Mouse (Mus musculus) layer of hippocampus, postnatal 25 days (tissue): ENCODE results near the gene Bub1b. TPM values are rescaled to one million over a fixed set of nuclear protein-coding genes. Genes with fewer than 3 reads are reported as not detected.
"Not testable (repeated sequence)": the region's sequence is repeated elsewhere in the genome, so short reads cannot be mapped to it uniquely, and the experiment has no call there.

Experiments used
- DNase-seq, 2 experiments: peaks; one replicate each; pipeline ENCODE4 v3.0.0; 2022; ENCODE audit warnings: mixed read lengths in 2 of 2, low spot score in 1 of 2; ENCODE audit errors: extremely low spot score in 1 of 2
- total RNA-seq, 2 experiments: library from RNA; stranded (reverse); gene quantifications; 2 replicates each; pipeline ENCODE4 v1.2.3; 2021

Bub1b gene
- total RNA-seq, result 1 to 10 TPM; 2.0 to 2.4 TPM

DNA sequence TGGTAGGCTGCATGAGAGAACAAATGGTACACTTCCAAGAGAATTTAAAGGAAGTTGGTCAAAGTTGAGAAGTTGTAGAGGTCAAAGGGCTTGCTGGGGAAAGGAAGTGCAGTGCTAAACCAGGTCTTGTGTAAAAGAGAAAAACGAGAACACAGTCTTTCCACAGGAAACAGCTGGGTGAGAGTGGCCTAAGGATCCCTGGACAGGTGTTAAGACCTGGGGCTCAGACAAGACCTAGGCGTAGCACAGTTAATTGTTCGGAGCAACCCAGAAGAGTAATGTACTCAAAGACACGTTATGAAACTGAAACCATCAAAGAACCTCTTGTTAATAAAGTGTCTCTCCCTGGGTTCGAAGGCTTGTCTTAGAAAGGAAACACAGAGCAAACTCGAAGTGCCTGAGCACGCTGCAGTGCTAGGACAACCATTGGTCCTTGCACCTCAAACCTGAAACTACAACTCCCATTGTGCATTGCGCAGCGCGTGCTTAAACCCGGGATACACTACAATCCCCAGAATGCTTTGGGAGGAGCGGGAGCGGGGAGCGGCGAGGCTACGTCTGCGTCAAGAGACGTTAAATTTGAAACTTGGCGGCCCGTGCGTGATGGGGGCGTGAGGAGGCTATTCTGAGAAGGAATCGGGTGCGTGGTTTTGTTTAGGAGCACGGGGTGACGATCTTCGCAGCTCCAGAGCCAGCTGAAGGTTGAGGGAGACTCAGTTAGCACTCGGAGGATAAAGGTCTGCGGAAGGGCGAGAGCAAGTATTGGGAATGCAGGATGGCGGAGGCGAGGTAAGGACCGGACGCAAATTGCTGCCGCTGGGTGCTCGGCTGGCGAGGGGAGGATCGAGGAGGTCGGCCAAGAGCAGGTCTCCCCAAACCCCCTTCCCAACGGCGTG lies at the start of gene Bub1b:
Bub1b (plus strand) TSS at position 539 of the 896 bp plus-strand sequence.
- DNase-seq, result peak; percentile 60 to 78

DNA sequence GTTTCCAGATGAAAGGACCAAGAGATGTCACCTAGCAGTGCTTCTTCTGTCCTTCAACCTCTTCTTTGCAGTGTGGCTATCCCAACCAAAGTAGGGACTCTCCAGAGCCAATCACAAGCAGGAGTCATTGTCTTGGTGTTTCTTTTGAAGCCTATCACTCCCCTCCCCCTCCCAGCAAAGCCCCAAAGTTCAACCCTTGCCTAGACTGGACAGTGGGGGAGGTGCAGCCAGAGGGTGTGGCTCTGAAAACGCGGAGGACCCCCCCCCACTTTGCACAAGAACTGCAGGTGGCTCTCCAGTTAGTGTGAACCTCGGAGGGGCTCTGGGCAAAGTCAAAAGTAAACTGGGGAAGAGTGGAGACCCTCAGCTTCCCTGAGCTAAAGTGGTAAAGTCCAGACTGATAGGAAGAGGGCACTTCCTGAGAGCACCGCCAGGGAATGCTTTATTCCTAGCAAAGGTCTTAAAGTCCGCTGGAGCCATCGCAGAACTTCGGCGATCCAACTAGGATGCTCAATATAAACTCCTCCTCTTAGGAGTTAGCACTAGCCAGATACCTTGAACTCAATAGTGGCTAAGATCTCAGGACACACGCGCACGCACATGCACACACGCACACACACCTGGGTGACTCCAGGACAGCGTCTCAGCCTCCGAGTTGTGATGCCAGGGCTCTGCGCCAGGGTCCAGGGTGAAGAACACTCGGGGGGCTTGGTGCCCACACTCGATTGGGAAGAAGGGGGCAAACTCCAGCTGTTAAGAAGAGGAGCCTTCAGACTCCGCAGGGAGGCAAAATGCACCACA lies 49.4 kb upstream of the Bub1b start:
- no peak for DNase-seq

DNA sequence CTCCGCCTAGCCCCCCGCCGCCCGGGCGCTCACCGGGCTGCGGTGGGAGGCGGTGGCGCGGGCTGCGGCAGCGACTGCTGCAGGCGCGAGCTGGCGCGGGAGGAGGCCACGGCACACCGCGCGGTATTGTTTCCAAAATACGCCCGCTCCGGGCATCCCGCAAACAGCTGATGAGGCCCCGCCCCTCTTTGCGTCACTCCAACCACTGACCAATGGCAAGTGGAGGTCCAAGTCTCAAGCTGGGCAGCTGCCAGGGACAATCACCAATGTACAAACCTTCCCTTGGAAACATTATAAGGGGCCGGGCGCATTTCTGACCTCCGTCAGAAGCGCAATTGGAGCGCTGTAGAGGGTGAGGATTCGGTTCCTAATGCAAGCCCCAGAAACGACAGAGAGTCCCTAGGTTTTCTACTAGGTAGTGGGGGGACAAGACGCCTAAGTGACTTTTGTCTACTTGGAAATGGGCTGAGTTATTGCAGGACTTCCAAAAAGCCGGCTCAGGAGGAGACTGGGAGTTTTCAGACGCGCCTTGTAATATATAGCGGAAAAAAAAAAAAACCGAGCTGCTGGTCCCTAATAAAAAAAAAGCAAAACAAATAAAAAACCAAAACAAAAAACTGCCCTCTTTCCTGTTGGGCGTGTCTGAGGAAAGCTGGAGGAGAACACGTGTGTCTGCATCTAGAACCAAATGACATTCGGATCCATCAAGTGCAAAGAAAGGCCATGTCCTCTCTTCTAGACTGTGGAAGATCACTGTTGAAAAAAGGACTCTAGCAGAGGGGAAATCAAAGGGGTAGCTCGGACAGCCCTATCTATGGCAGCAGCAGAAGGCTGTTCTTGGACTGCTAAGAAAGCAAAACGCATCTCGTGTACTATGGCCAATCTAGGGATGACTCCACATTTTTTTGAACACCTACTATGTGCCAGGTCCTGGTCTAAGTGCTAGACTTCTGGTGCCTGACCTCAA lies 48.2 kb upstream of the Bub1b start, which contains the start of gene Bmf:
Bmf (minus strand) TSS at position 181 of the 967 bp plus-strand sequence.
- peak; percentile 75 to 91 for DNase-seq

DNA sequence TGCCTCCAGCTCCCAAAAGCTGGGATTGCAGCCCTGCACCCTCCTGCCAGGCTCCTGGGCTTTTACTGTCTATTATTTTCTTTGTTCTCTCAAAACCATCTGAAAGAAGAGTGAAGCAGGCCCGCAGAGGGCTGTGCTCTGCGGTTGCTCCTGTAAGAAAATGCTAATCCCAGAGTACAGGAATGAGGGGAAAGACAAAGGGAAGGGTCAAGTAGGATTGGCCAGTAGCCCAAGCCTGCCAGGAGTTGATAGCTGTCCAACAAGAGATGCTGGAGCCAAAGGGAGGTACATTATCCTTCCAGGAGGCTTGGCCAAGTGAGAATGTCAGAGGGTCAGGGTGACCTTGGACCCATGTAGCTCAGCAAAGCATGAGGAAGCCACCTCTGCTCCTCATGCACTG lies 46.4 kb upstream of the Bub1b start:
- DNase-seq, result no peak

DNA sequence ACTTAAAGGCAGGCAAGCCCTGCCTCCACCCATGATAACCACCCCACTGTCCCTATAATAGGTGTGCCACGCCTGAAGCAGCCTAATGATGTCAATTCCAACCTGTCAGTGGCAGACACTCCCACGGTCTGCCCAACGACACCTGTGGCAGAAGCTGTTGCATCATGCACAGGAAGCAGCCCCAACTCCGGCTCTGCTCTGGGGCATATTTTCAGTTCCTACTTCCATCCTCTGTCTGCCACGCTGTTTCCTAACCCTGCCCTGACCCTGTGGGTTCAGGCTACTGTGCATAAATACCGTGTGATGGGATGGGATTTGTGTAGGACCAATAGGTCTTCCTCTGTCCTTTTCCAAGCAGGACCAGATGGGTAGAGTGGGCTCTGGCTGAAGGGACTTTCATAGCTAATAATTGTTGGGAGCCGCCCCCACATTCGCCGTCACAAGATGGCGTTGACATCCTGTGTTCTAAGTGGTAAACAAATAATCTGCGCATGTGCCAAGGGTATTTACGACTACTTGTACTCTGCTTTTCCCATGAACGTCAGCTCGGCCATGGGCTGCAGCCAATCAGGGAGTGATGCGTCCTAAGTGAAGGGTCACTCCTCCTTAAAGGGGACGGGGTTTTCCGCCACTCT lies 43.5 kb upstream of the Bub1b start:
- DNase-seq, result not testable (repeated sequence)

DNA sequence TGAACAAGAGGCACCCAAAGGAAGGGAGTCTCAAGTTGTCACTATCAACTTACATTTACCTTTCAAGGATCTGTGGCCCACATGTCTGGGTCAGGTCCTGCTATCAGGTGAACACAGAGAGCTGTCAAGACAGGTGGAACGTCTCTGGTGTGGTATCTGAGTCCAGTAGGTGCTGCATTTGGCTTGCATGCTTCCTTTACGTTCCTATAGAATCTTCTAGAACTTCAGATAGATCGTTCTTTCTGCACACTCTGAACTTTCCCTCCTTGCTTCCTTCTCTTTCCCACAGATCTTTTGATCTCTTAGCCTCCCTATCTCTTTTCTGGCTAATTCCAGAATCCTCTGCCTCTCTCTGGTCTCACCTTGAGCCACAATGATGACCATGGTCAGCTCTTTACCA lies 39.6 kb upstream of the Bub1b start:
- no peak for DNase-seq

DNA sequence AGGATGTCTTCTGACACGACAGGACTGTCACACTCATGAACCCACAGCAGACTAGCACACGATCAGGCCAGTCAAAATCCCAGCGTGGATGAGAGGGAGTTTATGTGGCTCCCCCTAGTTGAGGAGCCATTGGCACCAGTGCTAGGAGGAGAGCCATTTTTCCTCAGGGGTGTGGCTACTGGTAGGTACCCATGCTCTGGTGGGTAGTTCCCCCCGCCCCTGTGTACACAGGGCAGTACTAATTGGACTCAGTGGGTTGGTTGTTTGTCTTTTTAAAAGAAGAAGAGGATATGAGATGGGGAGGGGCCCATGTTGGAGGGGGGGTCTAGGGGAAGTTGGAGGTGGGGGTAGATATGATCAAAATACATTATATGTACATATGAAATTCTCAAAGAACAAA lies 36.0 kb upstream of the Bub1b start:
- DNase-seq, result no peak

DNA sequence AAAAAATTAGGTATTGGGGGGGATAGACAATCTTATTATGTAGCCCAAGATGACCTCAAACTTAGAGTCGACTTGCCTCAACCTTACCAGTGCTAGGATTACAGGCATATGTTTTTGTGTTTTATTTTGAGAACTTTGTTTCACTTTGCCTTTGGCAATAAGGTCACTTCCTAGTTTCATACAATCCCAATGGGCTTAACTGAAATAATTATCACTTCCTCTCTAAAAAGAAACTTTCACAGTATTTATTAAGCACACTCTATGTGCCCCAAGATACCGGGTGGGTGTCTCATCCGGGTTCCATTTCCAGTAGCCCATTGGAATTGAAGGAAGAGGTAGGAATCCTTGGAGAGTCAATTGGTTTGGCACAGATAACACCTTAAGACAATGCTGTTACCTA lies 35.6 kb upstream of the Bub1b start:
- DNase-seq, result no peak

DNA sequence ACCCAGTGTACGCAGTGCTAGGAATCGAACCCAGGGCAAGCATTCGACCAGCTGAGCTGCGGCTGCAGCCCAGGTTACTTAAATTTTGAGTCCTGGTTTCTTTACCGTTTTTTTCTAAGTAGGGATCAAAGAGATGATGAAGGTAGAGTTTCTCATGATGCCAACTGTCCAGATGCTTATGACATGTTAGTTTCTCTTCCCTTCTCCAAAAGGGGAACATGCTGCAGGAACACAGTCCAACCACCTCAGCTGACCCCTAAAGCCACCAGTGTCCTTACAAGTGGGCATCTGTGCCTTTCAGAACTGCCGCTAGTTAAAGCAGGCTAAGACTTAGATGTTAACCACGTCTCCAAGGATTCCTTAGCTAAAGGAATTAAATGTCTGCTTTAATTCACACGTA lies 30.8 kb upstream of the Bub1b start:
- no peak for DNase-seq

DNA sequence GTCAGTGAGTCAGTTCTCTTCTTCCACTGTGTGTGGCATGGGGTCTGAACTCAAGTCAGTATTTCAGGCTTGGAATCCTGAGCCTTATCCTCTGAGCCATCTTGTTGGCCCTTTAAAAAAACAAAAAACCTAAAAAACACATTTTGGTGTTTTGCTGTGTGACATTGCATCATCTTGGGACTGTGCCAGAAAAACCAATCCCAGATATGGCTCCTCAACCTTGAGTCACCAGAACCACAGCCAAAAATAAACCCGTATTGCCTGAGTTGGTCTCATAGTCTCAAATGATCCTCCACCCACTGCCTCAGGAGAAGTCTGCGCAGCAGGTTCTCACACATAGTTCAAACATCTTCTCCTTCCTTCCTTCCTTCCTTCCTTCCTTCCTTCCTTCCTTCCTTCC lies 27.1 kb upstream of the Bub1b start:
- DNase-seq, result no peak

DNA sequence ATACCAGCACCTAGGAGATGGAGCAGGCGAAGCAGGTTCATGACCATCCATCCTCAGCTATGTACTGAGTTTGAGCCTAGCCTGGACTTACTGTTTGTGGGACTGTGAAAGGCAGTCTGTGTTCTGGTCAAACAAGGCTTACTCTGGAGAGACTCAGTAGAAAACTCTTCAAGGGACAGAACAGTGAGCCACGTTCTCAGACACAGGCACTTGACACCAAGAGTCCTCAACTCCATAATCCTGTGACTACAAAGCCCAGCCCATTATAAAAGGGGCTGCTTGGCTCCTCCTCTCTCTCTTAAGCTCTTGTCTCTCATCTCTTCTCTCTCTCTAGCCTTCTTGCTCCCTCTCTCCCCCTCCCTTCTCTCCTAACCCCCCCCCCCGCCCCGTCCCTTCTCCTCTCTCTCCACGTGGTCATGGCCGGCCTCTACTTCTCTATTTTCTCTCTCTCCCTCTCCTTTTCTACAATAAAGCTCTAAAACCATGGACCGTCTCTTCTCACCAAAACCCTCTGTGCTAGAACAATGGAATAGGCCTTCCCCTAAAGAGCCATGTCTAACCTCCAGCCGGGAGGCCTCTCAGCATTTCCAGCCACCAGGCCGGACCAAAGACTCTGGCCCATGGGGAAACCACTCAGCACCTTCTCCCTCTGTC lies 25.7 kb upstream of the Bub1b start:
- DNase-seq, result no peak

DNA sequence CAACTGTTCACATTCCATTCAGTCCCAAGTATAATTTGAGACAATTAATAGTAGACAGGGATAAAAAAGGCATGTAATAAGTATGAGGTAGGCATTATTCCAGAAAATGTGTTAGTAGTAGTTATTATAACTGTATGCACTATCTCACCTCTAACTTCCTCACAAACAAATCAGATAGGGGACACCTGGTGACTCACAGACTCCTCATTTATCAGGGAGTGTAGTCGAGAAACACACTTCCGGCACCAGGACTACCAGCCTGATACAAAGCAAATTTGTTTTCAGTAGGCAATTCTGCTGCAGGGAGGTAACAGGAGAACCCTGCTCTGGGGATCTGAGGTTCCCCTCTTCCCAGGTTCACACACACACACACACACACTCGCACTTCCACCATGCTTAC lies 24.9 kb upstream of the Bub1b start:
- DNase-seq, result no peak

DNA sequence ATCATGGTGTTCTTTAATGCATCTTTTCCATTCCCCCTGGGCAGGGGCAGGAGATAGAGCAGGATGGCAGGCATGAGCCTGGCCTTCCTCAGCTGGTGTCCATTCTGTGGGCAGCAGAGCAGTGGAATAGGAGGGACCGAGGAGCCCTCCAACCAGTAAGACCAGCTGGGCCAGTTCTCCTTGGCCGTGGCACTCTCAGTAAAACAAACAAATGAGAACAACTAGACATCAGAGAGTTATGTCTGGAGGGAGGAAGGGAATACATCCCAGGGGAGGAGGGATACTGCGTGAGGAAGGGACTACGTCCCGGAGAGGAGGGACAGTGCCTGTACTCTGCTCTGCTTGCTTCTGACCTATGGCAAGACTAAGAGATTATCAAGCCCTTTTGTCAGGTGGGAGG lies 12.0 kb upstream of the Bub1b start:
- no peak for DNase-seq

DNA sequence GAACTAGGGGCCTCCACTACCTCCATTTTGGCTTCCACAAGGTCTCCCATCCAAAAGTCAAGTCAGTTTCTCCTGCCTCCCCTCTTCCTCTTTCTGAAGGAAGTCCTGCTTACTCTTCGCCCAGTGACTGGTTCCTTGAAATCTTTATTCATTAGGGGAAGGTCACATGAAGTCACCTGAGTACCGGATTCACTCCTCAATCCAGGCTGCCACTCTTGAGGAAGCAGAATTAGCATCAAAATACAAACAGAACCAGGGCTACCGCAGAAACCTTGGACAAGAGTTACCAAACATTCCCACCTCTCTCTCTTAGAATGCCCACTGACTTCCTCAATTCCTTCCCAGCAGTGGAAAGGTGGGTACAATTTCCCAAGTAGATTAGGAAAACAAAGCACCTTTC lies 10.3 kb upstream of the Bub1b start:
- no peak for DNase-seq

DNA sequence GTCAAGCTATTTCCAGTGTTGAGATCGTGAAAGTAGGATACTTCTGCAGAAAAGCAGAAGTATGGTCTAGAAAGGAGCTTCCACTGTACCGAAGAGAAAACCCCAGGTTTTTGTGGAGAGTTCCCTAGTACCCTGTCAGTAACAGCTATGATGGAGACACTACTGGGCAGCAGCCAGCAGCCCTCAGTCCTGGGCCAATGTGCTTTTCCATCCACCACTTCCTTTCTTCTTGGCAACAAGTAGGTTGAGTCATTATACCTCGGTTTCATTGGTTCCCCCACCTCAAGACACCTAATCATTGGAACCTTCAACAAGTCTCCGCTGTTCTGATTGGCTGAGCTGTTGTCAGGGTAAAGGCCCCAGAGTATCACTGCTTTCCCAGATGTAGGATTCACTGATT lies 6.9 kb upstream of the Bub1b start:
- DNase-seq, result no peak

DNA sequence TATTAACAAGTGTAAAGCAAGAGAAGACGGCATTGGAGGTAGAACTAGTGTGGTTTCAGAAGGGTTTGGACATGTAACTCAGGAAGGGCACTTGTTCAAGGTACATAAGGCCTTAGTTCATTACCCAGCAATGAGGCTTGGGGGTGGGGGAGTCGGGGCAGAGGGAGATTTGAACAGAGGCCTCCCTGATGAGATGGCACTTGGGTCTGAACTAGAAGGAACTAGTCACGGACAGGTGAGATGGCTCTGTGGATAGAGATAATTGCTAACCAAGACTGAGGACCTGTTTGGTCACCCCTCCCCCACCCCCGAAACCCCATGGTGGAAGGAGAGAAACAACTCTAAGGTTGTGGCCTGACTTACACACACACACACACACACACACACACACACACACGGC lies 1.1 kb downstream of the Bub1b start:
- no peak for DNase-seq

DNA sequence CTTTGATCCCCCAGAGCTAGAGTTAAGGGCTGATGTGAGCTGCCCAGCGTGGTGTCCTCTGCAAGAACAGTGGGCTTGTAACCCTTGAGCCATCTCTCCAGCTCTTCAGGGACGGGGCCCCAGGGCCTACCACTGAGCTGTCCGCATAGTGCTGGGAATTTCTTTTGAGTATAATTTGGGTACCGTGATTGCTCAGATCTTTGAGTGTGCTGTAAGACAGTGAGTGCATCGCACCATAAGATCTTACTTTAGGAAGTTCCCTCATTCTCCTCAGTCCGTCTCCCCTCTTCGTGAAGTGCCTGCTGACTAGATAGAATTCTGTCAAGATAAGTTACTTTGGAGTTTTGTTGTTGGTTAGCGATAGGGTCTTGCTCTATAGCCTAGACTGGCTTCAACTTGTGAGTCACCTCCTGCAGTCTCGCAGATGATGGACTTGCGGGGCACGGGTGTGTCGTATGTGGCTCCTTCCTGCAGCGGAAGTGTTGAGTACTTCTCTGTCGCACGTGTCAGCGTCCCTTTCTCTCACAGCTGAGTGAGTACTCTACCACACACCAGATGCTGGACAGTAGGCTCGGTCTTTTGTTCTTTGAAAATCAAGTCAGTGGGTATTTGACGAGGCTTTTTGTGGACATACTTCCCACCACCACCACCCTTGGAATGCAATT lies 3.7 kb downstream of the Bub1b start:
- DNase-seq, result no peak

DNA sequence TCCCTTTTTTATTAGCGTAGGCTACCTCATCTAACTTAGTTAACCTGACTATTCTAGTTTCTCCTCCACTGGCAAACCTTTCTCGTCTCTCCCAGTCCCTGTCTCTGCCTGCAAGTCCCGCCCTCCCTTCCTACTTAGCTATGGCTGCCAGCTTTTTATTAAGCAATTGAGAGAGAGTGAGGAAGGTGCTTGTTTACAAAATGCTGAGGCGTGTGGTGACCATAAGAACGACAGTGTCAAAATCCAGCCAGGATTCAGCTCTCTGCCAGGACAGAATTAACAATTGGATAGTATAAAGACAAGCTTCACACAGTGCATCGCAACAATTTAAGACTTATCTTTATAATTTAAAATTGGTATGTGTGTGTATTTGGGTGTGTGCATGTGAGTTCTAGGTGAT lies 6.1 kb downstream of the Bub1b start:
- no peak for DNase-seq

DNA sequence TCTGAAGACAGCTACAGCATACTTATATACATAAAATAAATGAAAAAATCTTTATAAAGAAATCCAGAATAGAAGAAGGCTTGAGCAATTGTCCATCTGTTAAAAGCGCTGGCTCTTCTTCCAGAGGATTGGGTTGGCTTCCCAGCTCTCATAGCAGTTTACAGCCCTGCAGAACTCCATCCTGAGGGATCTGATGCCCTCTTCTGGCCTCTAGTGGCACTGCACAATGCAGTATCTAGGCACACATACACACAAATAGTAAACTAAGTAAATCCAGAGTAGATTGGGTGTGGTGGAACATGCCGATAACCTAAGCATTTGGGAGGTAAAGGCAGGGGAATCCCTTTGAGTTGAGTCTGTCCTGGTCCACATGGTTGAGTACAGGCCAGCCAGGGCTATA lies 8.0 kb downstream of the Bub1b start:
- peak in 1 of 2 experiments; percentile 35 for DNase-seq
